Mouse (Mus musculus) liver, embryonic 13.5 days (tissue): ENCODE data around the gene Mrpl42. TPM values are rescaled to one million over a fixed set of nuclear protein-coding genes. Genes with fewer than 3 reads are reported as not detected.

Source experiments
- ATAC-seq: fragments of 200-750 bp; cut with Nextera tagmentation; 2 replicates; pipeline ENCODE4 v1.8.0; 2017; ENCODE audit warnings: low read depth, mild to moderate bottlenecking, moderate number of reproducible peaks, moderate library complexity
- DNase-seq: peaks from one replicate; pipeline ENCODE4 v3.0.0; 2022
- H3K27ac ChIP-seq: fragments of 300-500 bp; sonication (generic); 2 replicates; pipeline ENCODE4 v1.5.1; 2015; ENCODE audit warnings: moderate library complexity, mild to moderate bottlenecking, inconsistent platforms
- H3K27me3 ChIP-seq: fragments of 300-500 bp; sonication (generic); 2 replicates; pipeline ENCODE4 v1.6.1; 2015; ENCODE audit warnings: mild to moderate bottlenecking, inconsistent platforms
- H3K36me3 ChIP-seq: fragments of 300-500 bp; sonication (generic); 2 replicates; pipeline ENCODE4 v1.6.1; 2015; ENCODE audit warnings: mild to moderate bottlenecking, inconsistent platforms
- H3K4me1 ChIP-seq: fragments of 300-500 bp; sonication (generic); replicated peaks from 2 replicates; pipeline ENCODE4 v1.6.1; 2015; ENCODE audit warnings: inconsistent platforms
- H3K4me2 ChIP-seq: fragments of 300-500 bp; sonication (generic); 2 replicates; pipeline ENCODE4 v1.6.1; 2015; ENCODE audit warnings: inconsistent platforms, mild to moderate bottlenecking, moderate library complexity
- H3K4me3 ChIP-seq: fragments of 300-500 bp; sonication (generic); replicated peaks from 2 replicates; pipeline ENCODE4 v1.5.1; 2015; ENCODE audit warnings: mild to moderate bottlenecking, inconsistent platforms
- H3K9ac ChIP-seq: fragments of 300-500 bp; sonication (generic); 2 replicates; pipeline ENCODE4 v1.6.1; 2015; ENCODE audit warnings: mild to moderate bottlenecking, inconsistent platforms
- H3K9me3 ChIP-seq: fragments of 300-500 bp; sonication (generic); replicated peaks from 2 replicates; pipeline ENCODE4 v1.6.1; 2016; ENCODE audit warnings: inconsistent platforms
- WGBS: fragments of 180-500 bp; shearing (Covaris S2); methylation state at CpG from one replicate; pipeline ENCODE4 v1.1.7; 2015; ENCODE audit not compliant: insufficient replicate concordance; 5-methylcytosine and 5-hydroxymethylcytosine counted together
- polyA plus RNA-seq: library from polyadenylated mRNA; unstranded; fragments of >200 nt; fragmentation: Nextera tagmentation; extraction: Ambion mirVana; gene quantifications from 2 replicates; pipeline ENCODE4 v1.2.1, GENCODE M21; 2015

The Mrpl42 gene
- polyA plus RNA-seq, 1 experiment from 2014 or later, result 255 TPM

GRCm38 (mm10) chr10:95514656-95515292 is 13.0 kb upstream of the Mrpl42 start, which contains the start of gene Ube2n:
TSS of gene Ube2n (plus strand) at chr10:95515145.
- WGBS, result under 1% methylated on average over 76 of the region's 81 CpGs
- ATAC-seq, result peak; percentile 93

GRCm38 (mm10) chr10:95513768-95514556 is 12.2 kb upstream of the Mrpl42 start:
- H3K27ac ChIP-seq, result peak overlapping the region; percentile 96
- 0 out of 2 replicates have a peak, but pooled peaks cover 2% of the 10 kb centered on the region for H3K9me3 ChIP-seq
- H3K4me3 ChIP-seq, result peak overlapping the region; percentile 82
- no peak for ATAC-seq
- 0 out of 2 replicates have a peak, but pooled peaks cover 3% of the 10 kb centered on the region for H3K36me3 ChIP-seq
- peak overlapping the region; percentile 82 for H3K4me2 ChIP-seq
- peaks cover 35% of the 10 kb centered on the region for H3K4me1 ChIP-seq
- DNase-seq, result no peak
- 29% methylated on average over 15 of the region's 15 CpGs for WGBS
- H3K9ac ChIP-seq, result peak overlapping the region; percentile 98
- H3K27me3 ChIP-seq, result no peaks in the 10 kb centered on the region

More at GRCm38 (mm10) chr10:95514656-95515292, 13.0 kb upstream of the Mrpl42 start, which contains the start of gene Ube2n:
- H3K4me1 ChIP-seq, result peaks cover 43% of the 10 kb centered on the region
- 0 out of 2 replicates have a peak, but pooled peaks cover 2% of the 10 kb centered on the region for H3K9me3 ChIP-seq
- 0 out of 2 replicates have a peak, but pooled peaks cover 6% of the 10 kb centered on the region for H3K36me3 ChIP-seq
- H3K4me3 ChIP-seq, result peak within 1 kb of the TSS; percentile 82
- H3K9ac ChIP-seq, result peak within 1 kb of the TSS; percentile 98
- DNase-seq, result peak; percentile 95
- no peaks in the 10 kb centered on the region for H3K27me3 ChIP-seq
- H3K4me2 ChIP-seq, result peak within 1 kb of the TSS; percentile 82
- peak within 1 kb of the TSS; percentile 96 for H3K27ac ChIP-seq

DNA sequence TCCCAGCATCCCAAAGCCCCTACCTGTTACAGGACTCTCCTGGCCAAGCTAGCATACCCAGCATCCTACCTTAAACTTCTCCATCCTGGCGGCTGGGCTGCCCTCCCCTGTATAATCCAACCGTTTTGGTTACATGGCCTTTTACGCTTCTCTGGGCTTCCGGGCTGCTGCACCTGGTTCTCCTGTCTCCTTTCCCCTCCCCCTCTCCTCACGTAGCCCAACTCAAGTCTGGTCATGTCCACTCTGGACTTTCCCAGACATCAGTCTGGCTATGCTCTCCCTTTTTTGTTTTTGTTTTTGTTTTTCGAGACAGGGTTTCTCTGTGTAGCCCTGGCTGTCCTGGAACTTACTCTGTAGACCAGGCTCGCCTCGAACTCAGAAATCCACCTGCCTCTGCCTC is 10.9 kb upstream of the Mrpl42 start:
- Histone ChIP-seq H3K4me3 (no peak overlapping the region), H3K9me3 (0 out of 2 replicates have a peak, but pooled peaks cover 2% of the 10 kb centered on the region), H3K27ac (no peak overlapping the region), H3K4me1 (peaks cover 23% of the 10 kb centered on the region), H3K4me2 (no peak overlapping the region), H3K9ac (no peak overlapping the region), H3K36me3 (0 out of 2 replicates have a peak, but pooled peaks cover 2% of the 10 kb centered on the region), H3K27me3 (no peaks in the 10 kb centered on the region)
- DNase-seq, result no peak
- 78% methylated on average over 8 of the region's 8 CpGs for WGBS
- no peak for ATAC-seq

DNA sequence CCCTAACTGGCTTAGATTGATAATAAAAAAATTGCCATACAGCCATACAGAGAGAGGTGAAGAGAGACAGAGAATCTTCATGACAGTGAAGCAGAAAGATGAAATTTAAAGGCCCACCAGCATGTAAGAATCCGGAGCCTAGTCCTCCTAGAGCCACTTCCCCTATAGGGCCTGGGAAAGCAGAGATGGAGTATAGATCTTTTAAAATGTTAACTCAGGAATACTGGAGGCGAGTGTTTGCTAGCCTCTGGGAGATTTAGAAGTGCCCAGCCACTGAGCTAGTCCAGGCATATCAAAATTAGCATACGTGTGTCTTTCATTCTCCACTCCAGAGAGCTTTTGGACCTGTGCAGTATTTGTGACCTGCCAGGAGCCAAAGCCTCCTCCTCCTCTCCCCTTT is 7.5 kb upstream of the Mrpl42 start:
- Histone ChIP-seq H3K4me2 (no peak overlapping the region), H3K36me3 (no peaks in the 10 kb centered on the region), H3K4me1 (peaks cover 8% of the 10 kb centered on the region), H3K27me3 (no peaks in the 10 kb centered on the region), H3K9ac (no peak overlapping the region), H3K4me3 (no peak overlapping the region), H3K9me3 (0 out of 2 replicates have a peak, but pooled peaks cover 2% of the 10 kb centered on the region), H3K27ac (no peak overlapping the region)
- ATAC-seq (no peak), DNase-seq (no peak)
- WGBS, result 57% methylated on average over 3 of the region's 3 CpGs

- no peak for ATAC-seq
- H3K9me3 ChIP-seq, result 0 out of 2 replicates have a peak, but pooled peaks cover 2% of the 10 kb centered on the region
- DNase-seq, result no peak
- no peak overlapping the region for H3K4me2 ChIP-seq
- H3K36me3 ChIP-seq, result no peaks in the 10 kb centered on the region
- WGBS, result 41% methylated on average over 6 of the region's 6 CpGs
- H3K27ac ChIP-seq, result no peak overlapping the region
- peaks cover 3% of the 10 kb centered on the region for H3K4me1 ChIP-seq
- no peak overlapping the region for H3K9ac ChIP-seq
- H3K4me3 ChIP-seq, result no peak overlapping the region
- H3K27me3 ChIP-seq, result no peaks in the 10 kb centered on the region
These were observed 7.1 kb upstream of the Mrpl42 start for GRCm38 (mm10) chr10:95508793-95509192.

- Histone ChIP-seq H3K9ac (no peak overlapping the region), H3K36me3 (no peaks in the 10 kb centered on the region), H3K9me3 (0 out of 2 replicates have a peak, but pooled peaks cover 2% of the 10 kb centered on the region), H3K27ac (no peak overlapping the region), H3K4me1 (no peaks in the 10 kb centered on the region), H3K27me3 (no peaks in the 10 kb centered on the region), H3K4me2 (no peak overlapping the region), H3K4me3 (no peak overlapping the region)
- 81% methylated on average over 8 of the region's 8 CpGs for whole genome bisulfite sequencing
- no peak for DNase-seq
- no peak for ATAC-seq
These were observed 6.4 kb upstream of the Mrpl42 start for GRCm38 (mm10) chr10:95508126-95508525.

DNA sequence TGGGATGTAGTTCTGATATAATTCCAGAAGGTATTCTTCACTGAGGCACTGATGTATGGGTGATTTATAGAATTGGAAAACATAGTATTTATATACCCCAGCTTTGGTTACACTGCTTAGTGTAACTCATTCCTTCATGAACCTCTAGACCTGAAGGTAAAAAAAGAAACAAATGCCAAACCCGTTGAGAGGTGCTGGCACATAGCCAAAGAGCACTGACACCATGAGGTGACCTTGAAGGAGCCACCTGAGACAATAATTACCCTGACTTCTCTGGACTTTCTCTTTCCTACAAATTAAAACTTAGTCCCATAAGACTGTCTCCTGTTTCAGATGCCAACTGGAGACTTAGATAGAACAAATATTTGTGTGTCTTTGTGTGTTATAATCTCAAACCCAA is 2.6 kb upstream of the Mrpl42 start:
- Histone ChIP-seq H3K4me2 (no peak overlapping the region), H3K27ac (no peak overlapping the region), H3K9ac (no peak overlapping the region), H3K36me3 (no peaks in the 10 kb centered on the region), H3K4me1 (peaks cover 17% of the 10 kb centered on the region), H3K27me3 (no peaks in the 10 kb centered on the region), H3K4me3 (no peak overlapping the region), H3K9me3 (no peaks in the 10 kb centered on the region)
- DNase-seq, result no peak
- no peak for ATAC-seq
- WGBS, result 26% methylated on average over 1 of the region's 1 CpGs

DNA sequence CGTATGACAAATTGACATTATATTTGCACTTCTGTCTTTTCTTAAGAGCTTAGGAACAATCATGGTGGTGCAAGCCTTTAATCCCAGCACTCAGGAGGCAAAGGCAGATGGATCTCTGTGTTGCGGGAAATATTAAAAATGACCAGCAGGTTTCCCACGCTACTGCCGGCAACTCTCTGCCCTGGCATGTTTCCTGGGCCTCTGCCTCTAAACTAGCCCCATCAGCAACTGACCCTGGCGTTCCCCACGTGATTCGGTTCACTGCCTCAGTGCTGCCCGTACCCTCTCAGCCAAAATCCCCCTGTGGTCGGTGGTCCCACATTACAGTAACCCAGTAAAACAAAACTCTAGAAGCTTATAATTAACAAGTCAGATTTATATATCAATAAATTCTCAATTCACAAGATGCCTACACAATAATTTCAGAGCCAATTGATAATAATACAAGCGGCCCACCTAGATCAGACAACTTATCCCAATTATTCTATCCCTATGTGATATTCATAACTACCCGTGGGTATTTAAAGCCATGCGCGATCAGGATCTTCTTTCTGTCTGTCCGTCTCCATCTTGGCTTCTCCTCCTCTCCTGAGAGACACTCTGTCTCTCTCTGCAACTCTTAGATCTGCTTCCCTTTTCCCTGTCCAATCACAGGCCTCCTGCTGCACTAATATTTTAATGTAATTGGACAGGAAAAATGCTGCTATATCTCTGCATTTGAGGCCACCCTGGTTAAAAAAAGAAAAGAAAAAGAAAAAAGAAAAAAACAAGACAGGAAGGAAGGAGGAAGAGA is 1.9 kb upstream of the Mrpl42 start:
- Histone ChIP-seq H3K9me3 (no peaks in the 10 kb centered on the region), H3K27me3 (no peaks in the 10 kb centered on the region), H3K9ac (no peak overlapping the region), H3K36me3 (peaks cover 1% of the 10 kb centered on the region; the same call in 1 of the 2 replicates), H3K4me3 (no peak overlapping the region), H3K27ac (no peak overlapping the region), H3K4me1 (peaks cover 17% of the 10 kb centered on the region), H3K4me2 (no peak overlapping the region)
- 79% methylated on average over 14 of the region's 14 CpGs for WGBS
- DNase-seq, result no peak
- no peak for ATAC-seq

DNA sequence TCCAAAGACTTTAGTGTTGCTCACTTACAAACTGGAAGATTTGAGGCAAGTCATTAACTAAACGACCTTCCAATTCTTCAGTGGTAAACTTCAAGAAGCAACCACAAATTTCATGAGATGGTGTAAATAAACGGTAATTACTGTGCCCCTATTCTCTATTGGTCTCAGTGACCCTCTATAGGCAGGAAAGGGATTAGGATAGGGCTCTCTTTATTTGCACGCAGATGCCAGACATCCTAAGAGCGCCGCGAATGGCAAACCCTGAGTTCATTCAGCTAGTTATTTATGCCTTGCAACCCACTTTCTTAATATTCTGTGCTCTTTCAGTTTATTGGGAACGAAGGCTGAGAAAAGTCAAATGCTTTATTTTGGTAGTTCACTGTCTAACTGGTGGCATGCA is 707 bp downstream of the Mrpl42 start:
- ATAC-seq (0 out of 2 replicates have a peak, but pooled peaks have one; percentile 30), DNase-seq (no peak)
- peak overlapping the region; percentile 45 for H3K27ac ChIP-seq
- H3K27me3 ChIP-seq, result no peaks in the 10 kb centered on the region
- peak overlapping the region; percentile 85 for H3K9ac ChIP-seq
- peak overlapping the region; percentile 88 for H3K4me3 ChIP-seq
- H3K4me2 ChIP-seq, result peak overlapping the region; percentile 77
- WGBS, result under 1% methylated on average over 7 of the region's 7 CpGs
- H3K9me3 ChIP-seq, result no peaks in the 10 kb centered on the region
- H3K4me1 ChIP-seq, result peaks cover 17% of the 10 kb centered on the region
- peaks cover 17% of the 10 kb centered on the region for H3K36me3 ChIP-seq

GRCm38 (mm10) chr10:95494268-95494667 is 7.5 kb downstream of the Mrpl42 start:
- WGBS, result 64% methylated on average over 5 of the region's 5 CpGs
- Histone ChIP-seq H3K9ac (no peak overlapping the region), H3K27ac (no peak overlapping the region), H3K4me3 (no peak overlapping the region), H3K9me3 (0 out of 2 replicates have a peak, but pooled peaks cover 7% of the 10 kb centered on the region), H3K4me1 (no peaks in the 10 kb centered on the region), H3K36me3 (peaks cover 82% of the 10 kb centered on the region), H3K4me2 (no peak overlapping the region), H3K27me3 (no peaks in the 10 kb centered on the region)
- ATAC-seq (no peak), DNase-seq (no peak)

DNA sequence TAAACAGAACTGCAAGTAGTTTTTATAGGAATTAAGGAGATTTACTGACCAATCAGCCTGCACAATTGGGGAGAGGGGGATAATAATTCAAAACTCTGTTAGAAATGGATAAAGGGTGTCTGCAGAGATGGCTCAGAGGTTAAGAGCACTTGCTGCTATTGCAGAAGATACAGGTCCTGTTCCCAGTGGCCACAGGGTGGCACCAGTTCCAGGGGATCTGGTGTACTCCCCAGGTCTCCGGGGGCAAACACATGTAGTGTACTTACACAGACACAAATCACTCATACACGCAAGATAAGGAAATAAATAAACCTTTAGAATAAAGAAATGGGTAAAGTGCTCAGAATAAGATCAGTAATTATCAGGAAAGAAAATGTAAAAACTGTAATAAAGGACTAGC is 12.1 kb downstream of the Mrpl42 start:
- H3K27ac ChIP-seq, result no peak overlapping the region
- 70% methylated on average over 2 of the region's 2 CpGs for WGBS
- H3K9me3 ChIP-seq, result 0 out of 2 replicates have a peak, but pooled peaks cover 4% of the 10 kb centered on the region
- H3K36me3 ChIP-seq, result peaks cover 96% of the 10 kb centered on the region
- DNase-seq, result no peak
- ATAC-seq, result no peak
- H3K4me2 ChIP-seq, result no peak overlapping the region
- H3K27me3 ChIP-seq, result no peaks in the 10 kb centered on the region
- no peak overlapping the region for H3K4me3 ChIP-seq
- no peaks in the 10 kb centered on the region for H3K4me1 ChIP-seq
- no peak overlapping the region for H3K9ac ChIP-seq
